Mouse (Mus musculus): Measurements from ENCODE around the gene Mroh8.
"Not testable (repeated sequence)": the region's sequence is repeated elsewhere in the genome, so short reads cannot be mapped to it uniquely, and the experiment has no call there.

The Mroh8 gene

GRCm38 (mm10) chr2:157288996-157289395 lies 9.6 kb upstream of the Mroh8 start:
- DNase-seq (ENCODE audit: extremely low spot score) = no peak

GRCm38 (mm10) chr2:157287542-157287941 lies 8.2 kb upstream of the Mroh8 start:
- peak; percentile 36 for DNase-seq (ENCODE audit: extremely low spot score)

- DNase-seq (ENCODE audit: extremely low spot score) = no peak
These were observed 4.0 kb upstream of the Mroh8 start for GRCm38 (mm10) chr2:157283321-157283720.

- peak; percentile 98 for DNase-seq (ENCODE audit: extremely low spot score)
These were observed 483 bp downstream of the Mroh8 start, which contains the start of gene Rpn2 for GRCm38 (mm10) chr2:157278717-157279415. Rpn2 (plus strand) TSS chr2:157279017.

- DNase-seq (ENCODE audit: extremely low spot score) = no peak
These were observed 15.5 kb downstream of the Mroh8 start for GRCm38 (mm10) chr2:157263832-157264231.

- no peak for DNase-seq (ENCODE audit: extremely low spot score)
These were observed 16.2 kb downstream of the Mroh8 start for GRCm38 (mm10) chr2:157263101-157263500.

- DNase-seq (ENCODE audit: extremely low spot score) = no peak
These were observed 16.8 kb downstream of the Mroh8 start for GRCm38 (mm10) chr2:157262506-157262905.

GRCm38 (mm10) chr2:157261930-157262329 lies 17.4 kb downstream of the Mroh8 start:
- DNase-seq (ENCODE audit: extremely low spot score) = no peak

- DNase-seq (ENCODE audit: extremely low spot score) = peak; percentile 59
These were observed 19.6 kb downstream of the Mroh8 start for GRCm38 (mm10) chr2:157259720-157260119.

GRCm38 (mm10) chr2:157248111-157248510 lies 31.2 kb downstream of the Mroh8 start:
- peak; percentile 8 for DNase-seq (ENCODE audit: extremely low spot score)

GRCm38 (mm10) chr2:157245603-157246002 lies 33.7 kb downstream of the Mroh8 start:
- no peak for DNase-seq (ENCODE audit: extremely low spot score)

GRCm38 (mm10) chr2:157245001-157245400 lies 34.3 kb downstream of the Mroh8 start:
- DNase-seq (ENCODE audit: extremely low spot score) = peak; percentile 1

GRCm38 (mm10) chr2:157235946-157236345 lies 43.4 kb downstream of the Mroh8 start:
- no peak for DNase-seq (ENCODE audit: extremely low spot score)

GRCm38 (mm10) chr2:157221916-157222315 lies 57.4 kb downstream of the Mroh8 start:
- not testable (repeated sequence) for DNase-seq (ENCODE audit: extremely low spot score)

- DNase-seq (ENCODE audit: extremely low spot score) = no peak
These were observed 59.2 kb downstream of the Mroh8 start for GRCm38 (mm10) chr2:157220108-157220507.

- no peak for DNase-seq (ENCODE audit: extremely low spot score)
These were observed 67.6 kb downstream of the Mroh8 start for GRCm38 (mm10) chr2:157211731-157212130.

- peak; percentile 98 for DNase-seq (ENCODE audit: extremely low spot score)
These were observed 74.8 kb downstream of the Mroh8 start, which contains the start of gene Rbl1 for GRCm38 (mm10) chr2:157204366-157205218. Rbl1 (minus strand) TSS chr2:157204534.

- no peak for DNase-seq (ENCODE audit: extremely low spot score)
These were observed 75.6 kb downstream of the Mroh8 start for GRCm38 (mm10) chr2:157203459-157204365.

- no peak for DNase-seq (ENCODE audit: extremely low spot score)
These were observed 76.3 kb downstream of the Mroh8 start for GRCm38 (mm10) chr2:157203026-157203425.

GRCm38 (mm10) chr2:157202361-157202760 lies 77.0 kb downstream of the Mroh8 start:
- DNase-seq (ENCODE audit: extremely low spot score) = no peak

GRCm38 (mm10) chr2:157201081-157201830 lies 78.1 kb downstream of the Mroh8 start:
- DNase-seq (ENCODE audit: extremely low spot score) = no peak

Measured in embryo, embryonic 9.5 days (tissue).